Mouse (Mus musculus): ENCODE measurements at regions not wholly inside any gene's neighbourhood (a gene's known extent, or its start where the extent isn't known, plus 50 kb on each side); places are given as distances from the start of the nearest gene placed in this dataset.

DNA sequence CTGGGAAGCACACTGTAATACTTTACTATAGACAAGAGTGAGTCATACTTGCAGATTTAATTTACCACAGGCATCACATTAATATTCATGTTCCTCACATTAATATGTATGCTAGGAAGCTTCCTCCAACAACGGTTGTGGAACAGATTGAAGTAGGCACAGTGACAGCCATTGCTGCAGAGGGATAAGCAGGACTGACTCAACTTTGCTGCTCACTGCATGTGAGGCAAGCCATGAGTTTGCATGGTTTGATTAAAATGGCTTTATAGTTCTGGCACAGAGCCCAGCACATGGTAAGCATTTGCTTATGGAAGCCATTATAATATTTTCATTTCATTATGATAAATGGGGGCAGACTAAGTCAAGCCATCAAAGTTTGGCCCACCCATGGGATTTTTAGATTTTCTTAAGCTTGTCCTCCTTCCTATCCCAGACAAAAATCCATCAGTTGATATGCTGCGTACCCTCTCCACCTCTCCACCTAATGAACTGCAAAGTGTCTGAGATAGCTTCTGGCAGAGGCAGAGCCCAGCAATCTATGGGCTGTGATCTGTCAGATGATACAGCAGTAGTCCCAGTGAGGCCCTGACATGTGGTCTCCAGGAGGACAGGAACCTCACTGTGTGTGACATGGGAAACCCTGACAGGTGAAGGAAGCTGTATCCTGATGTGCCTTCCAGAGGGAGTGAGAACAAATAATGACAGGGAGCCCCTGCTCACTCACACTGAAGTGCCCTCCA, 109.6 kb upstream of the Arrdc4 start:
- DNase-seq (ENCODE audit: low spot score) = no peak

DNA sequence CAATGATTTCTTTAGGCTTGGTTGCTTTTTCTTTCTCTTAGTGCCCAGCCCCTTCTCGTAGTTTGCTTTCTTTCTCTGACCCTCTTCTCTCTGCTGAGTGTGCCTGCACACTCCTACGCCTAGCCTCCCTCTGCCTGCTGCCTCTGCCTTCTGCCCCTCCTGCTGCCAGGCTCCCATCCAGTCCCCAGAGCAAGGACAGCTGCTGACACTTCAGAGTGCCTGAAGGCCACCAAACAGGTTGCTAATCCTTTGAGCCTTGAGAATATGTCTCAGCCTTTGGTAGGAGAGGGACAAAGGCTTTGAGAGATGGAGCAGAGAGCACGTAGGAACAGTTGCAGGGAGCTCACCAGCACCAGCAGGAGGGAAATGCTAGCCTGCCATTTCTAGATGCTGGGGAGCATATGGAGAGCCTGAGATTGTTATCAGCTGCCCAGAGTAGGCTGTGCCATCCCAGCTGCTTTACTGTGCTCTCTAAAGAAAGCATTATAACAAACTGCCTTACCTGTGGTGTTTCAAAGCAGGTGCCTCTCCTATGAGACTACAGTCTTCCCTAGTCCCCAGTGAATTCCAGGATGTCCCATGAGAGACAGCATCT, 103.0 kb upstream of the Arrdc4 start:
- no peak for DNase-seq (ENCODE audit: low spot score)

DNA sequence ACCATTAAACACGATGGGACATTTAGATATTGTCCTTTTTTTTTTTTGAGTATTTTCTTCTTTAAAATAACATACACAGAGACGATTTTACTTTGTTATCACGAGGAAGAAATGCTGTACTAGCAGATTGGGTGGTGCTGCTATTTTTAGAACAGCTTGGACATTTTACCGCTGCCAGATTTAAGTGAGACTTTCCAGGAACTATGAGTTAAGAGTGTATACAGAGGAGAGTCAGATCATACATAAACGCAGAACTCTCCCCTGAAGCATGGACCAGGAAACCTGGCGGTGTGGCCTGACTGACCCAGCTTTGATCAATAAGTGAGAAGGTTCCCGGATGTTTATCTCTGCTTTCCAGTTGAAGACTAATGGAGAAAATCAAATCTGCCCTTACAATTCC, 95.6 kb upstream of the Arrdc4 start:
- DNase-seq (ENCODE audit: low spot score) = no peak

DNA sequence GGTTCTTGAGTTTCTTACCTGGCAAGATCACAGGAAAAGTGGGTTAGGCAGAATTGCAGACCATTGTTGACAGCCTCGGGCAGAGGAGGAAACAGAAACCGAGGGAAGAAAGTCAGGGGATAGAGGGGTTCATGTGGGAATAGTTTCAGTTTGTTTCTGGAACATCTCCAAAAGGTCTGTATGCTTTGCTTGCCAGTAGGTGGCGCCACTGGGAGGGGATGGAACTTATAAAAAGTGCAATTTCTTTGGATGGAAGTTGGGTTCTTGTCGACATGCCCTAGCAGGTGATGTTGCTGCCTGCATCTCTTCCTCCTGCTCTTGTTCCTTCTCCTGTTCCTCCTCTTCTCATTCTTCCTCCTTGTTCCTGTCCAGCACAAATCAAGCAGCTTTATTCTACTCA, 94.3 kb upstream of the Arrdc4 start:
- DNase-seq (ENCODE audit: low spot score) = no peak

DNA sequence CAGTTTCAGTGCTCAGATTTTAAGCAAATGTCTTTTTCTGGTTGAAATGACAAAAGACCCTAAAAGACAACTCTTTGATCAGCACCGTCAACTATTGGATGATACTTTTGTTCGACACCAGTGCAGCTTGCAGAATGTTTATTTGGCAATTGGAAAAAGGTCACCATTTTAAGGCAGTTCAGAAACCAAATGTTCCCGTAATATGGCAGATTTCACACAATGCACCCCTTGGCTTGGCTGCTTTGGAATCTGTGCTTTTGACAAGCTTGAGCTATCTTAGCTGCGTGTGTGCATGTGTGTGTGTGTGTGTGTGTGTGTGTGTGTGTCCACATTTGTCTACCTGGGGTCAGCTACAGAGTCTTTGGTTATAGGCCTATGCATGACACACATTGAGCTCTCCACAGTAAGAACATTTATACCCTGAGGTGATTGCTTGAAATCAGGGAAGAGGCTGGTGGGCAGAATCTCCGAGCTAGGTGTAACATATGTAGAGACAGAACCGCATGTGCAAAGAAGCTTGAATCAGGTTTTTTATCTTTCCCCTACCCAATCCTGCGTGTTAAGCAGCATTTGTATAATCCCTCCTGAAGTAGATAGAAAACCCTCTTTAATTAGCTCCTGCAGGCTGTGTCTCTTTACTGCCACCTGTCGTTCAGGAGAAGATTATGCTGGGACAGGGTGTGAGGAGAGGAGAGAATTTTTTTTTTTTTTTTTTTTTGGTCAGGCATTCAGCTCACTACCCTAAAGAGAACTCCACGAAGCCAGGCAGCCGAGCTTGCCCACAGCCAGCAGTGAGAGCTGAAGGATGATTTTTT, 85.1 kb upstream of the Arrdc4 start:
- no peak for DNase-seq (ENCODE audit: low spot score)

DNA sequence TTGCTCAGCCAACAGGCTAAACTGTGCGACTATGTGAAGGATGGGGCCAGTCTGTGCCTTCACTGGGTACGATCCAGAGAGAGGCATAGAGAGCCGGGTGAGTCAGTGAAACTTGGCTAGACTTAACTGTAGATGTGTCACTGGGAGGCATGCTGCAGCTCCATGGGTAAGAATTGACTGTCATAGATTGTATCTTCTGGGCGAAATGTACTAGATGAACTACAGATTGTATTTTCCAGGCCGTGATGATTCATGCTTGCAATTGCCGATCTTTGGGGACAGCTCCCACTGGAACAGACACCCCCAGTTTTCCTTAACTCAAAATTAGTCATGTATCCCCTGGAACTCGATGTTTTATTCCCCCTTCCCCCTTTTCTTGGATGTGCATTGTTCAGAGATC, 84.5 kb upstream of the Arrdc4 start:
- no peak for DNase-seq (ENCODE audit: low spot score)

DNA sequence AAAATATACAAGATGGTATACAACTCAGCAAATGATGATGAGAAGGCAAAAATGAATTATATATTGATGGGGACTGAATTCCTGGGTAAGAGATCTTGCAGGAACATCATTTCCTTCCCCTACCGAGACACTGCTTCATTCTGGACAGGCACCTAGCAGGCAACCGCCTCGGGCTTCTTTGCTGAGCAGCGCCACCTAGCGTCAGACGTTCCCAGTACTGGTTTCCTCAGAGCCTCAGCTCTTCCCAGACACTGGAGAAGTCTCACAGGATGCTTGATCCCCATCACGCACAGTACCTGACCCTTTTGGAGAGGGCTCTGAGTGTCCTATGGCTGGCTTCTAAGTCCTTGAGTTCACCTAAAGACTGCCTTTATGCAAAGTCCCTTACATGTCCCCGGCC, 80.8 kb upstream of the Arrdc4 start:
- DNase-seq (ENCODE audit: low spot score) = peak; percentile 82

DNA sequence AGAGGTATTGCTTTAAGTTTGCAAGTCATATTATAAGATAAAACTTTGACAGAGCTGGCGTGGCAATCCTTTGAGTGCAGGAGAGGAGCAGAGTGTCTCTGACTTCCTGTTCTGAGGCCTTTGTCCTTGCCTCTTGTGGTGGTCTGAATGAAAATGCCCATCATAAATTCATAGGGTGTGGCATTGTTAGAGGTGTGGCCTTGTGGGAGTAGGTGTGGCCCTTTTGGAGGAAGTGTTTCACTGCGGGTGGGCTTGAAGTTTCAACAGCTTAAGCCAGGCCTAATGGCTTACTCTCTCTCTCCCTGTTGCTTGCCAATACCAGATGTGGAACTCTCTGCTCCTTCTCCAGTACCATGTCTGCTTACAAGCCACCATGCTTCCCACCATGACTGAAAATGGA, 75.4 kb upstream of the Arrdc4 start:
- DNase-seq (ENCODE audit: low spot score) = no peak

DNA sequence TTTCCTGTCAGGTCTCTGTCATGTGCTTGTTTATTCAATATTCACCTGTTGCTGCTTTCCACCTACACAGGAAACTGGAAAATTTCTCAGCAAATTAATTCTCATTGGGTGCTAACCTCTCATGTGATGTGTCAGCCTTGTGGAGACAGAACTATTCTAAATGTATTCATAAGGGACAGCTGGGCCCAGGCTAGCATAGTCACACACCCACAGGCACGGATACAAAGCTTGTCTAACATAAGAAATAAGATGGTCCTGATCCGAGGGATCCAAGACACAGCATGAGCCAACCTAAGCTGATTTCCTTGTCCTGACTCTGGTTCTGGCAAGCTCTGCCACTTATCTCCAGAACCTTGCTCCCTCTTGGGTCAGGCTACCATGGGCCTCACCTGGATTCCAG, 74.6 kb upstream of the Arrdc4 start:
- no peak for DNase-seq (ENCODE audit: low spot score)

DNA sequence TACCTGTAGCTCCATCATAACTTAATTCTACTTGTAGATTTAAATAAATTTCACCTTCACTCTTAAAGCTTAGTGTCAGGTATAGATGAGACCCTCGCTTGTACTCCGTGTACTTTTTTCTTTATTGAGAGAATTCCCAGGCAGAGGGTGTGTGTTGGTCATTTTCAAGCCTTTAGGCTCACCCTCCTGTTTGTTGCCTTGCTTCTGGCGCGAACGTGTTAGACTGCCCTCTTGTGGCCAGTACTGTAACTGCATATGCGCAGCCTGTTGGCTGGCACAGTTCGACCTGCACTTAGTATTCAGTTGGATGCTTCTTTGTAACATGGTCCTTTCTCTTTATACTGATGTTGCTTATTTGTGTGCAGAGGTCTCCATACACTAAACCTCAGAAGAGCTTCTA, 74.1 kb upstream of the Arrdc4 start:
- DNase-seq (ENCODE audit: low spot score) = peak; percentile 49

DNA sequence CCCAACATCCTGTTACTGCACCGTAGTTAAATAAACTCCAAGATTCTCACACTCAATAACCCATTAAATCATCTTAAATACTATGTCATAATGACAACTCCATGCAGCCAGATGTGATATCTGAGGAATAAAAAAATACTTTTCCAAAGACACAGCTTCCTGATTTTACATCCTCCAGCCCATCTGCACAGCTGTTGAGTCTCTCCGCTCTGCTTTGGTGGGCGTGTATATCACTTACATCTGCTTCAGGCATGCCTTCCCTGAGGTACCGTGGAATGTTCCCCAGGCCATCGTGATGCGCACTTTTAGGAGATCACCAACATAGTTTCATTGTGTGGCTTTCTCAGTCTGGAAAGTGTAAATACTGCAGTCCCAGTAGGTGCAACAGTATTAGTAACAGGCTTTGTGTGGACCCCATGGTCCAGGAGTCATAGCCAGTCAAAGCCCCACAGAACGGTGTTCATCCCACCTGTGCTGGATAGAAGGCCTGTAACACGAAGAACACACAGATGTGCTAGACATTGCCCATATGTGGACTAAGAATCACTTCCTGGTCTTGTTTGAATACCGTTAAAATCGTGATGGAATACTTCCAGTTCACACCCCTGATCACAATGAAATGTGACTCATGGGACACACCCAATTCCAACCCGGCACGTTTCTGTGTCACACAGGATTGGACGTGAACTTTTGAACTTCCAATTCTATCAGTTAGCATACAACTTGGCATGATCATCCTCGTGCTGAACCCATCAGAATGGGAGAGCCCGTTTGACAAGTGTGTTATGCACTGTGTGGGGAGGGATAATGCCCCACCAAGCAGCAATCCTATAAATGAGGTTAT, 66.0 kb upstream of the Arrdc4 start:
- no peak for DNase-seq (ENCODE audit: low spot score)

DNA sequence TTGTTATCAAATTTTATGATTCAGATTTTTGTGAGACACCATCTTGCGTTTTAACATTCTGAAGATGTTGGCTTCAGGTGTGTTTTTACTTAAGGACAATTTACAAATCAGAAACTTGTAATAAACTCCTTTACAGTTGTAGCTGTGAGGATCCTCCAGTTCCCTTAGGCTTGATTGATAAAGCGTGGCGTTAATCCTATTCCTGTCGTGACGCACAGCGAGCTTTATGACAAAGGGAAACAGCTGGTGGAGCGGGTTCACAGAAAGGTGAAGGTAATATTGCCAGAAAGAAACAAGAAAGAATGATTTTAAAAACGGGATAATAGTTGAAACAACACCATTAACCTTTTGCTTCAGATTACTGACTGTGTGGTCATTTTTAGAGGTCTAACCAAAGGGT, 60.7 kb upstream of the Arrdc4 start:
- no peak for DNase-seq (ENCODE audit: low spot score)
